Mouse (Mus musculus): ENCODE data around the gene 4930544D05Rik. TPM values are rescaled to one million over a fixed set of nuclear protein-coding genes. Genes with fewer than 3 reads are reported as not detected.

4930544D05Rik gene
- total RNA-seq, 1 experiment, result 0.45 TPM

DNA sequence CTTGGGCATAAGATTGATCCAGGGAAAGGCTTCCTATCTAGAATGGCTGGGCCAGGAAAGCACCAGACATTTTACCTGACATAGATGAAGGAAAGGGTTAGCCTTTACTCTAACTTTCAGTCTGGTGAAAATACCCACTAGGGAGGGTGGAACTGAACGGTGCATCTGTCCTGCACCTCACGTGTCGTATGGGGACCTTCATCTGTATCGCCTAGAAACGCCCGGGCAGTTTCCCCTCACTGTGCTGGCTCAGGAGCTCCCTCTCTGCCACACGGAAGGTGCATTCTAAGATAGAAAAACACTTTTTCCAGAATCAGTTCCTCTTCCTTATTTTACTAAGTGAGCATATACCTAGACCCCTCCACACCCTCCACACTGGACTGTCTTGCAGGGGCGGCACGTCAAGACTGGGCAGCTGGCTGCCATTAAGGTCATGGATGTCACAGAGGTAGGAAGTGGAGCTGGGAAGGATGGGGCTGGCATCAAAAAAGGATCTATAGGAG is 17.1 kb upstream of the 4930544D05Rik start:
- TF ChIP-seq MAFK (IDR thresholded peaks at IDR 0.05; ENCODE audit: insufficient read depth, low read depth, low read length), result no peak
- no peak for TF ChIP-seq ZC3H11A (IDR thresholded peaks at IDR 0.05; ENCODE audit: borderline replicate concordance, low read depth, low read length)
- no peak for TF ChIP-seq ZNF384 (IDR thresholded peaks at IDR 0.05; ENCODE audit: low read depth, low read length)
- no peak for TF ChIP-seq CHD2 (IDR thresholded peaks at IDR 0.05; ENCODE audit: low read depth, low read length)
- no peak for TF ChIP-seq HCFC1 (IDR thresholded peaks at IDR 0.05; ENCODE audit: borderline replicate concordance, insufficient read depth, low read length)
- DNase-seq (ENCODE audit: low read depth, low spot score), result no peak
- peaks cover 13% of the 10 kb centered on the region; the same call in 1 of the 2 replicates for H3K36me3 ChIP-seq (ENCODE audit: control insufficient read depth, insufficient read depth, low read length, poor library complexity, severe bottlenecking)
- in situ Hi-C loops (cut with MboI; ENCODE audit: low sequenced_read_pairs in 2 of 2, unreplicated experiment in 2 of 2), result no loop called here
- H3K4me1 ChIP-seq (ENCODE audit: control insufficient read depth in 2 of 2, insufficient read depth in 2 of 2, low read length in 2 of 2, poor library complexity in 1 of 2), result peaks cover 0 to 2% of the 10 kb centered on the region in 2 experiments; a peak in 1 of 4 replicates
- H3K9ac ChIP-seq (ENCODE audit: insufficient read depth, low read depth, low read length, poor library complexity, severe bottlenecking), result no peak overlapping the region
- H3K4me3 ChIP-seq (ENCODE audit: insufficient read depth in 1 of 2, low read depth in 1 of 2, low read length in 2 of 2, poor library complexity in 1 of 2, severe bottlenecking in 1 of 2), result no peak overlapping the region
- H3K9me3 ChIP-seq (ENCODE audit: control insufficient read depth, insufficient read depth, low read depth, low read length), result no peaks in the 10 kb centered on the region
- no peak overlapping the region for H3K27ac ChIP-seq (ENCODE audit: insufficient read depth, low read depth, low read length, poor library complexity, severe bottlenecking)

DNA sequence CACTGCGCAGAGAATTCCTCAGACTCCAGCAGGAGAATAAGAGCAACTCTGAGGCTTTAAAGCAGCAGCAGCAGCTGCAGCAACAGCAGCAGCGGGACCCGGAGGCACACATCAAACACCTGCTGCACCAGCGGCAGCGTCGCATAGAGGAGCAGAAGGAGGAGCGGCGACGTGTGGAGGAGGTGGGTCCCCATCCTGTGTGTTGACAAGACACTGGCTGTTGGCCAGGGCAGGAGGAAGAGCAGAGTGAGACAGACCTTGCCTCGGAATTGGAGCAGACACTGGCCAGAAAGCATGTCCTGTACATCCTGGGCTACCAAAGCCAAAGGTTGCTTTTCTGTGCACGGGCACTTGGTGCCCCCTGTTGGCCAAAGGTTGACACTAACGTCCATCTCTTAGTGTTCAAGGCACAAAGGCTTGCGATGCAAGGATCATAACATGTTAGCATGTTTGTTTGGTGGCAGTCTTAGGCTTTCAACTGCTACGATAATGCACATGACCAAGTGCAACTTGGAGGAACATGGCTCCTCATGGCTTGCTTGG is 10.6 kb upstream of the 4930544D05Rik start:
- peaks cover 0 to 4% of the 10 kb centered on the region in 2 experiments; a peak in 1 of 4 replicates for H3K4me1 ChIP-seq (ENCODE audit: control insufficient read depth in 2 of 2, insufficient read depth in 2 of 2, low read length in 2 of 2, poor library complexity in 1 of 2)
- no peak overlapping the region for H3K9ac ChIP-seq (ENCODE audit: insufficient read depth, low read depth, low read length, poor library complexity, severe bottlenecking)
- H3K27ac ChIP-seq (ENCODE audit: insufficient read depth, low read depth, low read length, poor library complexity, severe bottlenecking), result no peak overlapping the region
- no peak overlapping the region for H3K4me3 ChIP-seq (ENCODE audit: insufficient read depth in 1 of 2, low read depth in 1 of 2, low read length in 2 of 2, poor library complexity in 1 of 2, severe bottlenecking in 1 of 2)
- DNase-seq (ENCODE audit: low read depth, low spot score), result peak; percentile 54
- no peak for TF ChIP-seq HCFC1 (IDR thresholded peaks at IDR 0.05; ENCODE audit: borderline replicate concordance, insufficient read depth, low read length)
- TF ChIP-seq ZNF384 (IDR thresholded peaks at IDR 0.05; ENCODE audit: low read depth, low read length), result no peak
- no peak for TF ChIP-seq CHD2 (IDR thresholded peaks at IDR 0.05; ENCODE audit: low read depth, low read length)
- TF ChIP-seq ZC3H11A (IDR thresholded peaks at IDR 0.05; ENCODE audit: borderline replicate concordance, low read depth, low read length), result peak; percentile 66; the same call in 1 of the 2 replicates
- H3K9me3 ChIP-seq (ENCODE audit: control insufficient read depth, insufficient read depth, low read depth, low read length), result no peaks in the 10 kb centered on the region
- peaks cover 46% of the 10 kb centered on the region for H3K36me3 ChIP-seq (ENCODE audit: control insufficient read depth, insufficient read depth, low read length, poor library complexity, severe bottlenecking)
- in situ Hi-C loops (cut with MboI; ENCODE audit: low sequenced_read_pairs in 2 of 2, unreplicated experiment in 2 of 2), result no loop called here

DNA sequence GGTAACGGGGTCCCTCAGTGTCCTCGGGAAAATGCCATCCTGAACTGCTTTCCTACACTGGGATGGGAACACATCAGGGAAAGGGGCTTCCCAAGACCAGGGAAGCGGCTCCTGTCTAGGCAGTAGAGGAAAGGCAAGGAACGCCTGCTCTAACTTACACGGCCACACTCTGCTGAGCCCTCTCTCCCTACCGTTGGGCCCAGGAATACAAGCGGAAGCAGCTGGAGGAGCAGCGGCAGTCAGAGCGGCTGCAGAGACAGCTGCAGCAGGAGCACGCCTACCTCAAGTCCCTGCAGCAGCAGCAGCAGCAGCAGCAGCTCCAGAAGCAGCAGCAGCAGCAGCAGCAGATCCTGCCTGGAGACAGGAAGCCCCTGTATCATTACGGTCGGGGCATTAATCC is 8.9 kb upstream of the 4930544D05Rik start:
- Histone ChIP-seq H3K36me3 (ENCODE audit: control insufficient read depth, insufficient read depth, low read length, poor library complexity, severe bottlenecking) (peaks cover 52% of the 10 kb centered on the region), H3K4me3 (ENCODE audit: insufficient read depth in 1 of 2, low read depth in 1 of 2, low read length in 2 of 2, poor library complexity in 1 of 2, severe bottlenecking in 1 of 2) (no peak overlapping the region), H3K4me1 (ENCODE audit: control insufficient read depth in 2 of 2, insufficient read depth in 2 of 2, low read length in 2 of 2, poor library complexity in 1 of 2) (peaks cover 0 to 4% of the 10 kb centered on the region in 2 experiments; a peak in 1 of 4 replicates), H3K9ac (ENCODE audit: insufficient read depth, low read depth, low read length, poor library complexity, severe bottlenecking) (no peak overlapping the region), H3K9me3 (ENCODE audit: control insufficient read depth, insufficient read depth, low read depth, low read length) (no peaks in the 10 kb centered on the region), H3K27ac (ENCODE audit: insufficient read depth, low read depth, low read length, poor library complexity, severe bottlenecking) (no peak overlapping the region)
- no peak for DNase-seq (ENCODE audit: low read depth, low spot score)
- in situ Hi-C loops (cut with MboI; ENCODE audit: low sequenced_read_pairs in 2 of 2, unreplicated experiment in 2 of 2), result no loop called here
- TF ChIP-seq CHD2 (IDR thresholded peaks at IDR 0.05; ENCODE audit: low read depth, low read length), result no peak
- no peak for TF ChIP-seq MAFK (IDR thresholded peaks at IDR 0.05; ENCODE audit: insufficient read depth, low read depth, low read length)
- TF ChIP-seq HCFC1 (IDR thresholded peaks at IDR 0.05; ENCODE audit: borderline replicate concordance, insufficient read depth, low read length), result no peak
- no peak for TF ChIP-seq ZC3H11A (IDR thresholded peaks at IDR 0.05; ENCODE audit: borderline replicate concordance, low read depth, low read length)
- no peak for TF ChIP-seq ZNF384 (IDR thresholded peaks at IDR 0.05; ENCODE audit: low read depth, low read length)

DNA sequence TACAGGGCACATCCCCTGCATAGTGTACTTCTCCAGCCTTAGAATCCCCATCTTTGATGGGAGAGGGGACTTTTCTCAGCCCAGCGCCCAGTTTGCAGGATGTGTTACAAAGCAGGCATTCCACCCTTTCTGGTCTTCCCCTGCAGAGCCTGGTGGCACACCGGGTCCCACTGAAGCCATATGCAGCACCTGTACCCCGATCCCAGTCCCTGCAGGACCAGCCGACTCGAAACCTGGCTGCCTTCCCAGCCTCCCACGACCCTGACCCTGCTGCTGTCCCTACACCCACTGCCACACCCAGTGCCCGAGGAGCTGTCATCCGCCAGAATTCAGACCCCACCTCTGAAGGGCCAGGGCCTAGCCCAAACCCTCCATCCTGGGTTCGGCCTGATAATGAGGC is 8.0 kb upstream of the 4930544D05Rik start:
- H3K36me3 ChIP-seq (ENCODE audit: control insufficient read depth, insufficient read depth, low read length, poor library complexity, severe bottlenecking), result peaks cover 58% of the 10 kb centered on the region

More for the DNA sequence above, 8.0 kb upstream of the 4930544D05Rik start:
- DNase-seq (ENCODE audit: low read depth, low spot score), result no peak
- Histone ChIP-seq H3K9me3 (ENCODE audit: control insufficient read depth, insufficient read depth, low read depth, low read length) (no peaks in the 10 kb centered on the region), H3K4me3 (ENCODE audit: insufficient read depth in 1 of 2, low read depth in 1 of 2, low read length in 2 of 2, poor library complexity in 1 of 2, severe bottlenecking in 1 of 2) (no peak overlapping the region), H3K4me1 (ENCODE audit: control insufficient read depth in 2 of 2, insufficient read depth in 2 of 2, low read length in 2 of 2, poor library complexity in 1 of 2) (peaks cover 0 to 4% of the 10 kb centered on the region in 2 experiments; a peak in 1 of 4 replicates), H3K9ac (ENCODE audit: insufficient read depth, low read depth, low read length, poor library complexity, severe bottlenecking) (no peak overlapping the region), H3K27ac (ENCODE audit: insufficient read depth, low read depth, low read length, poor library complexity, severe bottlenecking) (no peak overlapping the region)
- in situ Hi-C loops (cut with MboI; ENCODE audit: low sequenced_read_pairs in 2 of 2, unreplicated experiment in 2 of 2), result no loop called here
- no peak for TF ChIP-seq CHD2 (IDR thresholded peaks at IDR 0.05; ENCODE audit: low read depth, low read length)
- TF ChIP-seq ZC3H11A (IDR thresholded peaks at IDR 0.05; ENCODE audit: borderline replicate concordance, low read depth, low read length), result no peak
- no peak for TF ChIP-seq ZNF384 (IDR thresholded peaks at IDR 0.05; ENCODE audit: low read depth, low read length)
- no peak for TF ChIP-seq HCFC1 (IDR thresholded peaks at IDR 0.05; ENCODE audit: borderline replicate concordance, insufficient read depth, low read length)
- TF ChIP-seq MAFK (IDR thresholded peaks at IDR 0.05; ENCODE audit: insufficient read depth, low read depth, low read length), result no peak

Data from ES-E14 (cell line).